ENCODE assay signal across 22 mouse cellular contexts in the genomic region with DNA sequence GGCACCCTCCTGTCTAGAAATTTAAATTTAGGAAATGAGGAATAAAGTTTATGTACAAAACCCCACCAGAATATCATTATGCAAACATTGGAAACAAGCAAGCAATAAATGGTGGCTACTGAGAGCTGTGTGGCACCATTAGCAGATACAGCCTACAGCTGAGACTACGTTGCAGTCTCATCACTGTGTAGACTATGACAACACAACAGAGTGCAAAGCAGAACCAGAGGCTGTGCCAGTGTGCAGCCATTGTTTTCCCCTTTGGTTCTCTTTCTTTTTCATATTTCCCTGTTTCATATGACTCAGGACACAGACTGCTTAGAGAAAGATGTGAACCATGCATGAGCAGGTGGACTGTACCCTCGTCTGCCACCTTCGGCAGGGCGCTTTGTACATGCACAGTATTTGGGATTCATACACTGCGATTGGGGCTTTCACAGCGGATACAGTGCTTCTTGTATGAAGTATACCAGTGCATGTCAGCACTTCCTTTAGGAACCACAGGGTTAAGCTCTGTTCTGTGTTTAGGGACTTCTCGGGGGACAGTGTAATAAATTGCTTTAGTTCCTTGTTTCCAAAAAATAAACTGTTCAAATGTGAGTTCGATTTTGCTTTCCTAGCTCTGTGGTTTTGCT.
A peak's percentile ranks its signal among the peaks of the same experiment; 100 is the strongest.
DNase-seq lines count a peak whose midpoint lies in the region; ATAC-seq and TF ChIP-seq lines count a peak whose summit lies in the region.
"Had no signal": no experiment of that assay in that cellular context is flagged by ENCODE, and none has a peak within 500 bp of the region (broad histone marks: within the 10 kb centered on the region; RNA-seq: fewer than 3 reads in every experiment).

No protein-coding gene starts in this region.

- H3K9me3 ChIP-seq in megakaryocyte, embryonic 14.5 days, result no peaks in the 10 kb centered on the region
- H3K9me3 ChIP-seq: embryonic facial prominence, embryonic 10.5 days; forebrain, embryonic 10.5 days; heart, embryonic 15.5 days; hindbrain, embryonic 10.5 days; hindbrain, embryonic 15.5 days had no signal

- peak; percentile 59 for ATAC-seq in granulocyte monocyte progenitor cell, adult 5-6 weeks (replicated peaks; ENCODE audit: poor library complexity, severe bottlenecking)
- ATAC-seq: forebrain, embryonic 14.5 days; intestine, embryonic 16.5 days had no signal

- H3K27ac ChIP-seq in layer of hippocampus, adult 2 months, result peak overlapping the region; percentile 79
- 0 out of 2 replicates have a peak overlapping the region, but pooled peaks have one; percentile 3 for H3K27ac ChIP-seq in brown adipose tissue, adult 24 weeks (replicated peaks; ENCODE audit: low read depth, low read length)
- H3K27ac ChIP-seq: embryonic facial prominence, embryonic 10.5 days; forebrain, embryonic 10.5 days; heart, embryonic 15.5 days; hindbrain, embryonic 10.5 days; hindbrain, embryonic 15.5 days had no signal

- TF ChIP-seq CTCF in layer of hippocampus, adult 2 months (conservative IDR thresholded peaks at IDR 0.05), result no peak

- peaks cover 19% of the 10 kb centered on the region for H3K4me1 ChIP-seq in brown adipose tissue, adult 24 weeks (ENCODE audit: control insufficient read depth, insufficient read depth, insufficient read length, low read length)
- peaks cover 31% of the 10 kb centered on the region for H3K4me1 ChIP-seq in megakaryocyte, embryonic 14.5 days

- no peak overlapping the region for H3K4me3 ChIP-seq in layer of hippocampus, adult 2 months
- H3K4me3 ChIP-seq in brown adipose tissue, adult 24 weeks (ENCODE audit: insufficient read depth, low read depth, low read length), result no peak overlapping the region
- peak overlapping the region; percentile 73 for H3K4me3 ChIP-seq in megakaryocyte, embryonic 14.5 days (replicated peaks)
- H3K4me3 ChIP-seq: embryonic facial prominence, embryonic 10.5 days; forebrain, embryonic 10.5 days; heart, embryonic 15.5 days; hindbrain, embryonic 10.5 days; hindbrain, embryonic 15.5 days had no signal

- H3K27me3 ChIP-seq in megakaryocyte, embryonic 14.5 days (replicated peaks), result no peaks in the 10 kb centered on the region
- H3K27me3 ChIP-seq: CH12.LX; heart, embryonic 15.5 days; hindbrain, embryonic 15.5 days had no signal

- no peak for DNase-seq in layer of hippocampus, adult 2 months (ENCODE audit: low spot score in 2 of 2)
- DNase-seq in layer of hippocampus, postnatal 36 days, result no peak
- no peak for DNase-seq in ovary, postnatal 14 days (ENCODE audit: low spot score)
- no peak for DNase-seq in cerebellum, adult 9-11 months
- no peak for DNase-seq in spleen, postnatal 36 days (ENCODE audit: low spot score in 2 of 2)
- DNase-seq: adrenal gland, adult 2 months; adrenal gland, postnatal 25 days; cerebellum, adult 11 months; cerebellum, adult 8-10 months; gastrocnemius, postnatal 10 days; heart, postnatal 14 days had no signal

- H3K36me3 ChIP-seq in megakaryocyte, embryonic 14.5 days (replicated peaks; ENCODE audit: low read length), result no peaks in the 10 kb centered on the region
- H3K36me3 ChIP-seq: forebrain, embryonic 10.5 days; hindbrain, embryonic 10.5 days; hindbrain, embryonic 15.5 days had no signal
